Mouse (Mus musculus) embryonic facial prominence, embryonic 15.5 days (tissue): ENCODE results near the gene Tab1. TPM values are rescaled to one million over a fixed set of nuclear protein-coding genes. Genes with fewer than 3 reads are reported as not detected.

Experiments
- polyA plus RNA-seq: library from polyadenylated mRNA; unstranded; fragments of >200 nt; fragmentation: Nextera tagmentation; extraction: Ambion mirVana; gene quantifications from 2 replicates; pipeline ENCODE4 v1.2.1, GENCODE M21; 2015

The Tab1 gene
- polyA plus RNA-seq, 1 experiment from 2014 or later: 38.2 TPM

Other genes with a start within 250 kb of the Tab1 start
- gene Apobec3, start 241.5 kb upstream of the Tab1 start, polyA plus RNA-seq: 16.7 and 19.2 TPM in 2 replicates
- 3.1 and 4.6 TPM in 2 replicates for gene Cbx7, start 162.0 kb upstream of the Tab1 start, polyA plus RNA-seq
- gene Pdgfb, start 118.2 kb upstream of the Tab1 start, polyA plus RNA-seq: 5.2 and 5.7 TPM in 2 replicates
- gene Syngr1, start 41.8 kb upstream of the Tab1 start, polyA plus RNA-seq: 13.5 and 13.7 TPM in 2 replicates
- 1,004 and 1,072 TPM in 2 replicates for gene Rpl3, start 41.3 kb upstream of the Tab1 start, polyA plus RNA-seq
- gene Mgat3, start 40.6 kb downstream of the Tab1 start, polyA plus RNA-seq: 4.6 and 5.5 TPM in 2 replicates
- 26.4 and 27.8 TPM in 2 replicates for gene Mief1, start 100.9 kb downstream of the Tab1 start, polyA plus RNA-seq
- gene AC140267.1, start 102.7 kb downstream of the Tab1 start, polyA plus RNA-seq: not detected in 2 replicates
- 141 and 145 TPM in 2 replicates for gene Atf4, start 122.1 kb downstream of the Tab1 start, polyA plus RNA-seq
- 53.5 and 54.6 TPM in 2 replicates for gene Rps19bp1, start 131.2 kb downstream of the Tab1 start, polyA plus RNA-seq
- 0.03 and 0.05 TPM in 2 replicates for gene Cacna1i, start 154.1 kb downstream of the Tab1 start, polyA plus RNA-seq